In the genomic region with DNA sequence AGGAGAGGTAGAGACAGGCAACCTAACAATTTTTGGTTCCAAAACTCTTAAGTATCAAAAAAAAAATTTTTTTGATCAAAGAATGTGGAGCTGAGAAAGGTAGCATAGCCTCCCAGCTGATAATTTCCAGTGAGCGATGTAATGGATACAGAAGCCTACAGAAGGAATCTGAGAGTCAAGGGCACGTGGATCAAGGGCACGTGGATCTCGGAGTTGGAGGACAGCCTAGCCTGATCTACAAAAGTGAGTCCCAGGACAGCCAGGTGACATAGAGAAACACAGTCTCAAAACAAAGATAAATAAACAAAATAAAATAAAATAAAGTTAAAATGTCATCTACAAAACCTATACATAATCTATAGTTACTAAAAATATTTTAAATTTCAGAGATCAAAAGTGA, we compare ENCODE assay signal across 22 mouse cellular contexts. TPM values are rescaled to one million over a fixed set of nuclear protein-coding genes. Genes with fewer than 3 reads are reported as not detected.
DNase-seq lines count a peak whose midpoint lies in the region; ATAC-seq and TF ChIP-seq lines count a peak whose summit lies in the region.
"Had no signal": no experiment of that assay in that cellular context is flagged by ENCODE, and none has a peak within 500 bp of the region (broad histone marks: within the 10 kb centered on the region; RNA-seq: fewer than 3 reads in every experiment).

No protein-coding gene starts in this region.

- no peak overlapping the region for H3K4me3 ChIP-seq in liver, embryonic 11.5 days (ENCODE audit: low read depth, low read length)
- no peak overlapping the region for H3K4me3 ChIP-seq in liver, postnatal 0 days (ENCODE audit: low read depth, low read length)
- H3K4me3 ChIP-seq in MEL (ENCODE audit: control insufficient read depth in 1 of 2, insufficient read depth in 1 of 2, low read depth in 2 of 2, low read length in 2 of 2), result peak overlapping the region; percentile 30 to 39
- no peak overlapping the region for H3K4me3 ChIP-seq in forebrain, embryonic 14.5 days (ENCODE audit: low read depth, low read length)
- H3K4me3 ChIP-seq: embryonic facial prominence, embryonic 10.5 days; embryonic facial prominence, embryonic 12.5 days; forebrain, embryonic 13.5 days had no signal

- 82% methylated on average over 4 of the region's 4 CpGs for WGBS in liver, embryonic 11.5 days
- WGBS in liver, postnatal 0 days (ENCODE audit: insufficient replicate concordance), result 76% methylated on average over 4 of the region's 4 CpGs
- 92% methylated on average over 4 of the region's 4 CpGs for WGBS in forebrain, embryonic 14.5 days

- TF ChIP-seq POLR2A in MEL (IDR thresholded peaks at IDR 0.05; ENCODE audit: control insufficient read depth in 1 of 2, insufficient read depth in 1 of 2, low read depth in 1 of 2, low read length in 2 of 2, poor library complexity in 1 of 2), result no peak

- TF ChIP-seq RAD21 in MEL (IDR thresholded peaks at IDR 0.05; ENCODE audit: low read depth, low read length), result no peak

- peak overlapping the region; percentile 36; the same call in 1 of the 2 replicates for H3K4me2 ChIP-seq in liver, embryonic 11.5 days
- H3K4me2 ChIP-seq in liver, postnatal 0 days (ENCODE audit: low read depth, low read length), result no peak overlapping the region
- no peak overlapping the region for H3K4me2 ChIP-seq in forebrain, embryonic 14.5 days (ENCODE audit: low read length)
- H3K4me2 ChIP-seq: embryonic facial prominence, embryonic 12.5 days; forebrain, embryonic 13.5 days had no signal

- H3K27ac ChIP-seq in liver, embryonic 11.5 days (ENCODE audit: low read depth, low read length), result peak overlapping the region; percentile 49
- no peak overlapping the region for H3K27ac ChIP-seq in liver, postnatal 0 days (ENCODE audit: low read depth)
- H3K27ac ChIP-seq in MEL (ENCODE audit: control insufficient read depth, low read depth, low read length), result peak overlapping the region; percentile 75
- H3K27ac ChIP-seq in forebrain, embryonic 14.5 days (ENCODE audit: low read depth, low read length), result no peak overlapping the region
- H3K27ac ChIP-seq: embryonic facial prominence, embryonic 10.5 days; embryonic facial prominence, embryonic 12.5 days; forebrain, embryonic 13.5 days had no signal

- TF ChIP-seq CTCF in liver, postnatal 0 days (IDR thresholded peaks at IDR 0.05; ENCODE audit: low read depth), result no peak
- TF ChIP-seq CTCF in MEL (IDR thresholded peaks at IDR 0.05 in 2 of 3, conservative IDR thresholded peaks at IDR 0.05 in 1 of 3; ENCODE audit: control insufficient read depth in 1 of 3, insufficient read depth in 1 of 3, low read depth in 2 of 3, low read length in 3 of 3, poor library complexity in 1 of 3, severe bottlenecking in 1 of 3), result no peak

- TF ChIP-seq EP300 in liver, postnatal 0 days (IDR thresholded peaks at IDR 0.05; ENCODE audit: low read depth), result no peak
- no peak; a peak in 2 of 4 replicates for TF ChIP-seq EP300 in MEL (IDR thresholded peaks at IDR 0.05; ENCODE audit: low read depth in 1 of 2, low read length in 2 of 2)

- no peaks in the 10 kb centered on the region for H3K27me3 ChIP-seq in liver, embryonic 11.5 days (replicated peaks; ENCODE audit: control insufficient read depth, insufficient read depth, low read length)
- no peaks in the 10 kb centered on the region for H3K27me3 ChIP-seq in liver, postnatal 0 days (ENCODE audit: insufficient read depth, low read length)
- H3K27me3 ChIP-seq in MEL (ENCODE audit: control insufficient read depth in 1 of 2, insufficient read depth in 2 of 2, low read length in 2 of 2), result no peaks in the 10 kb centered on the region
- H3K27me3 ChIP-seq in forebrain, embryonic 14.5 days (replicated peaks; ENCODE audit: control insufficient read depth, insufficient read depth, low read length), result no peaks in the 10 kb centered on the region
- H3K27me3 ChIP-seq: embryonic facial prominence, embryonic 12.5 days; forebrain, embryonic 13.5 days had no signal

- DNase-seq in liver, embryonic 11.5 days (ENCODE audit: low spot score), result no peak
- DNase-seq in liver, postnatal 0 days, result no peak
- DNase-seq in MEL (ENCODE audit: low read depth, low spot score), result peak; percentile 46
- DNase-seq in lung, postnatal 10 days, result no peak
- DNase-seq in forebrain, embryonic 14.5 days (ENCODE audit: low spot score), result no peak
- DNase-seq: adrenal gland, adult 2 months; adrenal gland, postnatal 10 days; adrenal gland, postnatal 25 days; cerebellum, adult 11 months; cerebellum, adult 18-20 months; cerebellum, adult 8-10 months; cerebellum, adult 9-11 months; cerebellum, postnatal 14 days; cerebellum, postnatal 36 days had no signal

- H3K9me3 ChIP-seq in liver, embryonic 11.5 days (ENCODE audit: control insufficient read depth, low read length), result no peaks in the 10 kb centered on the region
- no peaks in the 10 kb centered on the region for H3K9me3 ChIP-seq in liver, postnatal 0 days (ENCODE audit: low read length)
- no peaks in the 10 kb centered on the region for H3K9me3 ChIP-seq in MEL (replicated peaks; ENCODE audit: insufficient read depth, low read length)
- H3K9me3 ChIP-seq in forebrain, embryonic 14.5 days (replicated peaks; ENCODE audit: control insufficient read depth, low read length), result no peaks in the 10 kb centered on the region
- H3K9me3 ChIP-seq: embryonic facial prominence, embryonic 10.5 days; embryonic facial prominence, embryonic 12.5 days; forebrain, embryonic 13.5 days; G1E had no signal

- no peaks in the 10 kb centered on the region for H3K36me3 ChIP-seq in liver, embryonic 11.5 days (ENCODE audit: control insufficient read depth, insufficient read depth, low read length)
- no peaks in the 10 kb centered on the region for H3K36me3 ChIP-seq in liver, postnatal 0 days (replicated peaks; ENCODE audit: insufficient read depth, low read length)
- H3K36me3 ChIP-seq in MEL (ENCODE audit: control insufficient read depth in 1 of 2, insufficient read depth in 2 of 2, low read length in 2 of 2), result peaks cover 0 to 33% of the 10 kb centered on the region in 2 experiments; a peak in 2 of 4 replicates
- H3K36me3 ChIP-seq in forebrain, embryonic 14.5 days (ENCODE audit: control insufficient read depth, insufficient read depth, low read length), result no peaks in the 10 kb centered on the region
- H3K36me3 ChIP-seq: embryonic facial prominence, embryonic 10.5 days; embryonic facial prominence, embryonic 12.5 days; G1E had no signal

- H3K4me1 ChIP-seq in liver, embryonic 11.5 days (replicated peaks; ENCODE audit: control insufficient read depth, insufficient read depth, low read length), result peaks cover 2% of the 10 kb centered on the region; the same call in 1 of the 2 replicates
- H3K4me1 ChIP-seq in liver, postnatal 0 days (ENCODE audit: insufficient read depth), result 0 out of 2 replicates have a peak, but pooled peaks cover 2% of the 10 kb centered on the region
- H3K4me1 ChIP-seq in MEL (ENCODE audit: control insufficient read depth in 1 of 2, insufficient read depth in 2 of 2, low read length in 2 of 2), result peaks cover 34 to 41% of the 10 kb centered on the region in 2 experiments
- H3K4me1 ChIP-seq in forebrain, embryonic 14.5 days (ENCODE audit: control insufficient read depth, insufficient read depth, low read length), result no peaks in the 10 kb centered on the region
- H3K4me1 ChIP-seq: embryonic facial prominence, embryonic 10.5 days; embryonic facial prominence, embryonic 12.5 days; forebrain, embryonic 13.5 days had no signal

- no peak for ATAC-seq in liver, embryonic 11.5 days (replicated peaks; ENCODE audit: low FRiP score)
- no peak for ATAC-seq in liver, postnatal 0 days
- ATAC-seq in forebrain, embryonic 14.5 days, result no peak
- ATAC-seq: forebrain, embryonic 13.5 days; forebrain, embryonic 16.5 days had no signal

- no peak overlapping the region; the same call in 1 of the 2 replicates for H3K9ac ChIP-seq in liver, embryonic 11.5 days (ENCODE audit: low read depth, low read length)
- H3K9ac ChIP-seq in liver, postnatal 0 days (replicated peaks), result no peak overlapping the region
- peak overlapping the region; percentile 54 for H3K9ac ChIP-seq in MEL (ENCODE audit: control insufficient read depth, low read depth, low read length, poor library complexity, severe bottlenecking)
- no peak overlapping the region for H3K9ac ChIP-seq in forebrain, embryonic 14.5 days (ENCODE audit: low read length)
- H3K9ac ChIP-seq: embryonic facial prominence, embryonic 12.5 days; forebrain, embryonic 13.5 days had no signal

- H3K79me2 ChIP-seq in MEL (ENCODE audit: control insufficient read depth, insufficient read depth, low read length, poor library complexity), result no peaks in the 10 kb centered on the region; the same call in none of the 2 replicates

TF ChIP-seq in MEL, 35 proteins besides CTCF, POLR2A, EP300 and RAD21 (continues in another document):
- TF ChIP-seq SIN3A (IDR thresholded peaks at IDR 0.05; ENCODE audit: low read length) (no peak), HCFC1 (IDR thresholded peaks at IDR 0.05; ENCODE audit: low read depth, low read length) (no peak), NELFE (IDR thresholded peaks at IDR 0.05; ENCODE audit: low read depth, low read length) (no peak), ZNF384 (IDR thresholded peaks at IDR 0.05; ENCODE audit: low read depth, low read length) (no peak), ETS1 (IDR thresholded peaks at IDR 0.05; ENCODE audit: low read depth, low read length) (no peak), USF1 (IDR thresholded peaks at IDR 0.05; ENCODE audit: low read depth, low read length) (peak; percentile 49; the same call in 1 of the 2 replicates), CHD2 (IDR thresholded peaks at IDR 0.05; ENCODE audit: low read length) (no peak), GATA1 (IDR thresholded peaks at IDR 0.05; ENCODE audit: low read depth, low read length) (no peak), ELF1 (IDR thresholded peaks at IDR 0.05; ENCODE audit: low read depth, low read length) (no peak), TCF12 (IDR thresholded peaks at IDR 0.05; ENCODE audit: low read depth, low read length) (no peak), CHD1 (IDR thresholded peaks at IDR 0.05; ENCODE audit: low read depth, low read length) (no peak)

RNA-seq across cellular contexts. Expression of a gene that starts 18.7 kb away (rescaled TPM):
- 2.5 and 2.6 TPM in 2 replicates for polyA plus RNA-seq in liver, embryonic 11.5 days (2014; fragmentation: Nextera tagmentation; extraction: Ambion mirVana)
- polyA plus RNA-seq in liver, postnatal 0 days (2015; fragmentation: Nextera tagmentation; extraction: Ambion mirVana), result 3.3 and 3.8 TPM in 2 replicates
- total RNA-seq in MEL (2012; rRNA removed), result 6.1 and 6.9 TPM in 2 replicates
- 100 to 1,000 TPM in 1 of 2 experiments, 1 to 10 TPM in 1; 9.1 to 238 TPM for polyA plus RNA-seq in MEL (2012; ENCODE audit: insufficient read depth in 1 of 2, insufficient read length in 2 of 2, low read depth in 1 of 2, low replicate concordance in 2 of 2, missing spikeins in 1 of 2)
- 39.5 and 53.7 TPM in 2 replicates for polyA plus RNA-seq in forebrain, embryonic 14.5 days (2014; fragmentation: Nextera tagmentation; extraction: Ambion mirVana)
- polyA plus RNA-seq: G1E had no signal

RNA-seq across cellular contexts. Expression of a gene that starts 56.0 kb away (rescaled TPM):
- polyA plus RNA-seq in liver, embryonic 11.5 days (2014; fragmentation: Nextera tagmentation; extraction: Ambion mirVana), result not detected in 2 replicates
- not detected in 2 replicates for polyA plus RNA-seq in liver, postnatal 0 days (2015; fragmentation: Nextera tagmentation; extraction: Ambion mirVana)
- total RNA-seq in MEL (2012; rRNA removed), result 0.04 TPM in 1 of 2 replicates, not detected in the other
- not detected for polyA plus RNA-seq in MEL (2012; ENCODE audit: insufficient read depth in 1 of 2, insufficient read length in 2 of 2, low read depth in 1 of 2, low replicate concordance in 2 of 2, missing spikeins in 1 of 2)
- polyA plus RNA-seq in forebrain, embryonic 14.5 days (2014; fragmentation: Nextera tagmentation; extraction: Ambion mirVana), result 0.10 TPM in 2 replicates
- total RNA-seq: adrenal gland, adult 2 months; adrenal gland, postnatal 10 days; adrenal gland, postnatal 25 days; adrenal gland, postnatal 4 days had no signal
- polyA plus RNA-seq: adrenal gland, adult 2 months; embryonic facial prominence, embryonic 10.5 days; embryonic facial prominence, embryonic 14.5 days; forebrain, embryonic 11.5 days; G1E had no signal

Comparison
In these comparisons a context has a peak if more than half of its experiments do, and no peak if none do; other contexts are left out.
1. H3K27ac ChIP-seq: peak in liver, embryonic 11.5 days (single experiment) and MEL (single experiment); none in liver, postnatal 0 days (single experiment) and forebrain, embryonic 14.5 days (single experiment).
2. H3K4me3 ChIP-seq: peak in MEL (2 of 2); none in liver, embryonic 11.5 days (single experiment), liver, postnatal 0 days (single experiment) and forebrain, embryonic 14.5 days (single experiment).